Mouse (Mus musculus) fibroblast of lung, adult 2 months (primary cell): ENCODE results near the gene Olfr1361.

Experiments used
- DNase-seq: peaks from one replicate; pipeline ENCODE4 v3.0.0-alpha.2; 2011; ENCODE audit warnings: low read depth

Gene Olfr1361

GRCm38 (mm10) chr13:21663286-21663685 lies at the start of gene Olfr1361:
Gene Olfr1361 (minus strand): TSS chr13:21663386.
- DNase-seq = no peak

- no peak for DNase-seq
These were observed 48.5 kb upstream of the Olfr1361 start for GRCm38 (mm10) chr13:21711698-21712097.

DNA sequence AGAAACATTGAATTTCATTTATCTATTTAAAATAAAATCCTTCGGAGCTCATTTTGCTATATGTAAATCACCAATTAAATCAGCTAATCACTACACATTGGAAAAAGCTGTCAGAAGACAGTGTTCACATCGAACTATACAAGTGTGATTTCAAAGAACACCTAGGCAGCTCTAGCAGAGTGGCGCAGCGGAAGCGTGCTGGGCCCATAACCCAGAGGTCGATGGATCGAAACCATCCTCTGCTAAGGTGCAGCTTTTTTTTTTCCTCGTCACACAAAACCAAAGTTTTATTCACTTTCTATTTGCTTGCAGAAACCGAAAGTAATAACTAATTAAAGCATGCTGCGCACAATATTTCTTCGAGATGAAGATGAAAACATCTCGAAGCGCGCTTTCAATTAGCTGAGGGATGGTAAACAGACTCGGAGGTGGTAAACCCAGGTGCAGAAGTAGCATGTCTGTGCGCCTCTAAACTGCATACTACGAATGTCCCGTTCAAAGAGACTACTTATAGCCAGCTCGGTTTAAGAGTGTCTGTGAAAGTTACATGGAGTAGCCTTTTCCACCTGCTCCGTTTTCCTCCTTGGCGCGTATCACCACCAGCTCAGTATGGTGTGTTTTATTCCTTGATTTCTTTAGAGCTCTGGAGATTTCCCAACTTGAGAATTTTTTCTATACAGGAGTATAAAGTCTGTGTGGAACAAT lies 47.8 kb upstream of the Olfr1361 start:
- peak; percentile 41 for DNase-seq

- DNase-seq = peak; percentile 63
These were observed 47.0 kb upstream of the Olfr1361 start for GRCm38 (mm10) chr13:21710031-21710711.

DNA sequence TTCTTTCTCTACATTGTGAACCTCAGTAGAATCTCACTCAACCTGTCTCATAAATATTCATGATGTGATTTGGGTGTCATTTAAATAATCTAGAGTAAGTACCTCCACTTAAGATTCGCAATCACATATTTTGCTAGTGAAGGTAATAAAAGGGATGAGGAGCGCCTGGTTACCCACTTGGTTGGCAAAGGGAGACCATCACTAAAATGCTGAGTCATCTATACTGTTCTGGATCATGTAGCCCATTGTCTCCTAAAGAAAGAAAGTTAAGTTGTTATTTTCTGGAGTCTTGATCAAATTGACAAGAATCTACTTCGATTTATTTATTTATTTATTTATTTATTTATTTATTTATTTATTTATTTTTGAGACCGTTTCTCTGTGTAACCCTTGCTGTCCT lies 43.5 kb upstream of the Olfr1361 start:
- no peak for DNase-seq

GRCm38 (mm10) chr13:21697811-21698210 lies 34.6 kb upstream of the Olfr1361 start, which contains the start of gene Olfr1359:
Gene Olfr1359 (plus strand): TSS chr13:21698111.
- no peak for DNase-seq

GRCm38 (mm10) chr13:21677305-21677704 lies 14.1 kb upstream of the Olfr1361 start, which contains the start of gene Olfr1360:
Gene Olfr1360 (minus strand): TSS chr13:21677405.
- no peak for DNase-seq

DNA sequence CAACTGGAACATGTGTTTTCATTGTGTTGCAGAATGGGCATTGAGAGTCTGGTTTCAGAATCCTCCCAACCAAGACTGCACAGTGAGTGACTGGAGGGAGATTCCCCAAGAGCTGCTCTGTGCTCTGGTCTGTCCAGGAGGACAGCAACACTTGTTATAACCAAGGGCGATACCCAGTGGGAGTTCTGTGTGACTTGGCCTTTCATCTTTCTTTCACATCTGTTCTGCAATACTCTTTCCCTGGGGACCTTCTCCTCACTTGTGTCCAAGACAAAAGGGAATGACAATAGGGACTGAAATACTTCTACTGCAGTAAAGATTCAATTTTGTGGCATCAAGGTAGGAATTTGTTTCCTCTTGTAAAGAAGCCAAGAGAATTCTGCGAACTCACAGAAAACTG lies 20.8 kb downstream of the Olfr1361 start, which contains the start of gene Olfr11:
Gene Olfr11 (minus strand): TSS at position 101 of the 400 bp plus-strand sequence.
- no peak for DNase-seq

DNA sequence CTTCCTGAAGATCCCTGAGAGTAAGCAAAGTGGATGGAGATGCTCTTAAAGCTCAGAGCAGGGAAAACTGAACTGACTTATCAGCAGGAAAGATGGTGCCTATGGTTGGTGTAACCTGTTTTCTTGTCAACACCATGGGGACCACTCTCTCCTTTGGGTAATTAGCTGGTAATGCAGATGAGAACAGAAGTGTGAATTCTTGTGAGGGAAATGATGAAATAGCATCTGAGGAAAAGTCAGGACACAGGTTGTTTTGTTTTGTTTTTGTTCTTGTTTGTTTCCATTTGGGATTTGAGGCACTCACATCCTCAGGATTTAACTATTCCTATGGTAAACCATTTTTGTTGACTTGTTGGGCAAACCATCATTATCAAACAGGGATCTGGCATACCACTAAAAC lies 49.3 kb downstream of the Olfr1361 start, which contains the start of gene Olfr1362:
Gene Olfr1362 (minus strand): TSS at position 101 of the 400 bp plus-strand sequence.
- DNase-seq = no peak
